ENCODE assay signal across 9 mouse cellular contexts in genomic region chr11:100701301-100701700, GRCm38 (mm10). TPM values are rescaled to one million over a fixed set of nuclear protein-coding genes. Genes with fewer than 3 reads are reported as not detected.
DNase-seq lines count a peak whose midpoint lies in the region; ATAC-seq and TF ChIP-seq lines count a peak whose summit lies in the region.
"Had no signal": no experiment of that assay in that cellular context is flagged by ENCODE, and none has a peak within 500 bp of the region (broad histone marks: within the 10 kb centered on the region; RNA-seq: fewer than 3 reads in every experiment).

No protein-coding gene starts in this region.

- no peak overlapping the region for H3K4me3 ChIP-seq in hindbrain, postnatal 0 days (ENCODE audit: low read length)
- H3K4me3 ChIP-seq in liver, embryonic 13.5 days (replicated peaks): peak overlapping the region; percentile 40

- 7% methylated on average over 14 of the region's 14 CpGs for WGBS in hindbrain, postnatal 0 days
- WGBS in liver, embryonic 13.5 days (ENCODE audit: insufficient replicate concordance): 10% methylated on average over 14 of the region's 14 CpGs

- no peaks in the 10 kb centered on the region for H3K27me3 ChIP-seq in hindbrain, postnatal 0 days (ENCODE audit: insufficient read depth, low read length)
- no peaks in the 10 kb centered on the region for H3K27me3 ChIP-seq in liver, embryonic 13.5 days

- H3K9ac ChIP-seq in hindbrain, postnatal 0 days (replicated peaks; ENCODE audit: low read length): no peak overlapping the region
- H3K9ac ChIP-seq in liver, embryonic 13.5 days: no peak overlapping the region

- no peak overlapping the region for H3K27ac ChIP-seq in hindbrain, postnatal 0 days
- no peak overlapping the region for H3K27ac ChIP-seq in liver, embryonic 13.5 days

- ATAC-seq in hindbrain, postnatal 0 days: no peak
- peak; percentile 47 for ATAC-seq in liver, embryonic 13.5 days (ENCODE audit: low read depth)
- peak; percentile 60 for ATAC-seq in monocyte, adult 5-6 weeks (replicated peaks; ENCODE audit: insufficient number of reproducible peaks, low FRiP score, low TSS enrichment, poor library complexity, severe bottlenecking)

- peak; percentile 77 to 80 for DNase-seq in B cell, adult 2 months
- DNase-seq in adrenal gland, adult 8-10 months: peak; percentile 84
- DNase-seq in gastrocnemius, postnatal 10 days: peak; percentile 59
- DNase-seq in hindbrain, postnatal 0 days (ENCODE audit: low spot score): no peak
- DNase-seq in liver, embryonic 13.5 days: peak; percentile 68
- DNase-seq in frontal cortex, postnatal 36 days (ENCODE audit: low spot score in 2 of 2): no peak
- no peak for DNase-seq in right cerebral cortex, postnatal 14 days

- no peaks in the 10 kb centered on the region for H3K4me1 ChIP-seq in hindbrain, postnatal 0 days (ENCODE audit: insufficient read depth, low read length)
- peaks cover 42% of the 10 kb centered on the region for H3K4me1 ChIP-seq in liver, embryonic 13.5 days (replicated peaks)

- H3K4me2 ChIP-seq in hindbrain, postnatal 0 days (ENCODE audit: low read depth, low read length): peak overlapping the region; percentile 39
- H3K4me2 ChIP-seq in liver, embryonic 13.5 days: peak overlapping the region; percentile 52

- H3K36me3 ChIP-seq in hindbrain, postnatal 0 days (ENCODE audit: insufficient read depth, low read length): peaks cover 21% of the 10 kb centered on the region
- peaks cover 18% of the 10 kb centered on the region for H3K36me3 ChIP-seq in liver, embryonic 13.5 days

- no peak for TF ChIP-seq CTCF in hindbrain, postnatal 0 days (IDR thresholded peaks at IDR 0.05; ENCODE audit: low read depth)

- H3K9me3 ChIP-seq in hindbrain, postnatal 0 days (ENCODE audit: low read length): no peaks in the 10 kb centered on the region
- no peaks in the 10 kb centered on the region for H3K9me3 ChIP-seq in liver, embryonic 13.5 days (replicated peaks)

RNA-seq across cellular contexts. Expression of gene Dhx58, which starts 2.8 kb away (rescaled TPM):
- total RNA-seq in adrenal gland, adult 8-10 months (2022): 100 to 1,000 TPM in 1 of 4 experiments, 10 to 100 TPM in 3; 56.4 to 143 (median 79.7) TPM
- under 1 TPM; 0.45 to 0.52 TPM for total RNA-seq in gastrocnemius, postnatal 10 days (2021)
- 0.61 and 1.2 TPM in 2 replicates for total RNA-seq in hindbrain, postnatal 0 days (2014; rRNA removed)
- 2.7 and 3.1 TPM in 2 replicates for polyA plus RNA-seq in hindbrain, postnatal 0 days (2015; fragmentation: Nextera tagmentation; extraction: Ambion mirVana)
- 1.6 and 1.7 TPM in 2 replicates for polyA plus RNA-seq in liver, embryonic 13.5 days (2015; fragmentation: Nextera tagmentation; extraction: Ambion mirVana)
- total RNA-seq in monocyte, adult 5-6 weeks (2017): 26.9 to 31.5 TPM (median 28.6 TPM) in 3 replicates

RNA-seq across cellular contexts. Expression of gene Zfp385c, which starts 9.0 kb away (rescaled TPM):
- total RNA-seq in adrenal gland, adult 8-10 months (2022): 1 to 10 TPM in 1 of 4 experiments, under 1 TPM in 3; 0.29 to 3.4 (median 0.66) TPM
- total RNA-seq in gastrocnemius, postnatal 10 days (2021): 1 to 10 TPM in 1 of 2 experiments, under 1 TPM in 1; 0.70 to 1.1 TPM
- 9.8 and 13.0 TPM in 2 replicates for total RNA-seq in hindbrain, postnatal 0 days (2014; rRNA removed)
- 10.0 and 11.3 TPM in 2 replicates for polyA plus RNA-seq in hindbrain, postnatal 0 days (2015; fragmentation: Nextera tagmentation; extraction: Ambion mirVana)
- not detected in 2 replicates for polyA plus RNA-seq in liver, embryonic 13.5 days (2015; fragmentation: Nextera tagmentation; extraction: Ambion mirVana)
- total RNA-seq in monocyte, adult 5-6 weeks (2017): 0.32 to 0.76 TPM (median 0.49 TPM) in 3 replicates

RNA-seq across cellular contexts. Expression of gene Kat2a, which starts 11.0 kb away (rescaled TPM):
- total RNA-seq in adrenal gland, adult 8-10 months (2022): 10 to 100 TPM; 43.3 to 57.7 (median 52.2) TPM
- 10 to 100 TPM; 13.4 to 18.4 TPM for total RNA-seq in gastrocnemius, postnatal 10 days (2021)
- total RNA-seq in hindbrain, postnatal 0 days (2014; rRNA removed): 62.6 and 63.3 TPM in 2 replicates
- polyA plus RNA-seq in hindbrain, postnatal 0 days (2015; fragmentation: Nextera tagmentation; extraction: Ambion mirVana): 56.0 and 61.7 TPM in 2 replicates
- polyA plus RNA-seq in liver, embryonic 13.5 days (2015; fragmentation: Nextera tagmentation; extraction: Ambion mirVana): 20.9 and 23.8 TPM in 2 replicates
- 6.1 to 9.9 TPM (median 7.1 TPM) in 3 replicates for total RNA-seq in monocyte, adult 5-6 weeks (2017)

RNA-seq across cellular contexts. Expression of gene Hspb9, which starts 12.3 kb away (rescaled TPM):
- total RNA-seq in adrenal gland, adult 8-10 months (2022): under 1 TPM in 1 of 4 experiments, not detected in 3; 0.59 TPM
- not detected for total RNA-seq in gastrocnemius, postnatal 10 days (2021)
- not detected in 2 replicates for total RNA-seq in hindbrain, postnatal 0 days (2014; rRNA removed)
- polyA plus RNA-seq in hindbrain, postnatal 0 days (2015; fragmentation: Nextera tagmentation; extraction: Ambion mirVana): 0.24 and 0.28 TPM in 2 replicates
- 0.17 and 0.43 TPM in 2 replicates for polyA plus RNA-seq in liver, embryonic 13.5 days (2015; fragmentation: Nextera tagmentation; extraction: Ambion mirVana)
- not detected in 3 replicates for total RNA-seq in monocyte, adult 5-6 weeks (2017)
- polyA plus RNA-seq: brain, embryonic 14.5 days had no signal

RNA-seq across cellular contexts. Expression of gene Rab5c, which starts 36.7 kb away (rescaled TPM):
- total RNA-seq in adrenal gland, adult 8-10 months (2022): 100 to 1,000 TPM; 183 to 210 (median 190) TPM
- total RNA-seq in gastrocnemius, postnatal 10 days (2021): 10 to 100 TPM; 63.0 to 64.7 TPM
- total RNA-seq in hindbrain, postnatal 0 days (2014; rRNA removed): 246 and 248 TPM in 2 replicates
- 34.1 and 34.4 TPM in 2 replicates for polyA plus RNA-seq in hindbrain, postnatal 0 days (2015; fragmentation: Nextera tagmentation; extraction: Ambion mirVana)
- polyA plus RNA-seq in liver, embryonic 13.5 days (2015; fragmentation: Nextera tagmentation; extraction: Ambion mirVana): 18.8 and 20.5 TPM in 2 replicates
- total RNA-seq in monocyte, adult 5-6 weeks (2017): 163 to 176 TPM (median 171 TPM) in 3 replicates

Comparison
In these comparisons a context has a peak if more than half of its experiments do, and no peak if none do; other contexts are left out.
1. DNase-seq: peak in B cell, adult 2 months (2 of 2), adrenal gland, adult 8-10 months (single experiment), gastrocnemius, postnatal 10 days (single experiment) and liver, embryonic 13.5 days (single experiment); none in hindbrain, postnatal 0 days (single experiment), frontal cortex, postnatal 36 days (0 of 2) and right cerebral cortex, postnatal 14 days (single experiment).
2. RNA of gene Dhx58, which starts 2.8 kb away (total RNA-seq): 56.4 to 143 TPM in adrenal gland, adult 8-10 months and 26.9 to 31.5 TPM in monocyte, adult 5-6 weeks; 0.61 to 1.2 TPM in hindbrain, postnatal 0 days and 0.45 to 0.52 TPM in gastrocnemius, postnatal 10 days; every median in the first group is over 10 times any median in the second.